Mouse (Mus musculus) spleen, postnatal 36 days (tissue): ENCODE data around the gene Msl2.
A peak's percentile ranks its signal among the peaks of the same experiment; 100 is the strongest.

ENCODE experiments used
- DNase-seq, 2 experiments: peaks; one replicate each; pipeline ENCODE4 v3.0.0; 2022; ENCODE audit warnings: low spot score in 2 of 2, mixed read lengths in 1 of 2

Msl2 gene

GRCm38 (mm10) chr9:101074332-101075021 lies 576 bp downstream of the Msl2 start:
- DNase-seq: peak; percentile 89 to 93

GRCm38 (mm10) chr9:101075091-101075581 lies 1.2 kb downstream of the Msl2 start:
- DNase-seq: peak; percentile 30 to 48

GRCm38 (mm10) chr9:101075694-101076093 lies 1.8 kb downstream of the Msl2 start:
- DNase-seq: no peak

- DNase-seq: peak; percentile 18 to 25
Measured at GRCm38 (mm10) chr9:101076095-101076875, 2.4 kb downstream of the Msl2 start.

GRCm38 (mm10) chr9:101077486-101077885 lies 3.6 kb downstream of the Msl2 start:
- DNase-seq: no peak

GRCm38 (mm10) chr9:101078579-101078978 lies 4.7 kb downstream of the Msl2 start:
- peak in 1 of 2 experiments; percentile 11 for DNase-seq

- DNase-seq: no peak
Measured at GRCm38 (mm10) chr9:101080046-101080685, 6.3 kb downstream of the Msl2 start.

- DNase-seq: no peak
Measured at GRCm38 (mm10) chr9:101083728-101084127, 9.8 kb downstream of the Msl2 start.

- DNase-seq: no peak
Measured at GRCm38 (mm10) chr9:101095425-101095824, 21.5 kb downstream of the Msl2 start.

GRCm38 (mm10) chr9:101096461-101096860 lies 22.6 kb downstream of the Msl2 start:
- no peak for DNase-seq

GRCm38 (mm10) chr9:101097542-101097941 lies 23.6 kb downstream of the Msl2 start:
- no peak for DNase-seq

GRCm38 (mm10) chr9:101099445-101099844 lies 25.5 kb downstream of the Msl2 start:
- DNase-seq: no peak

GRCm38 (mm10) chr9:101100163-101100562 lies 26.3 kb downstream of the Msl2 start:
- no peak for DNase-seq

GRCm38 (mm10) chr9:101101547-101101946 lies 27.6 kb downstream of the Msl2 start:
- no peak for DNase-seq

- no peak for DNase-seq
Measured at GRCm38 (mm10) chr9:101102288-101102687, 28.4 kb downstream of the Msl2 start.

GRCm38 (mm10) chr9:101104931-101105330 lies 31.0 kb downstream of the Msl2 start:
- no peak for DNase-seq

- DNase-seq: no peak
Measured at GRCm38 (mm10) chr9:101105735-101106134, 31.8 kb downstream of the Msl2 start.

GRCm38 (mm10) chr9:101107386-101107785 lies 33.5 kb downstream of the Msl2 start:
- DNase-seq: no peak

- no peak for DNase-seq
Measured at GRCm38 (mm10) chr9:101110013-101110412, 36.1 kb downstream of the Msl2 start.

- DNase-seq: no peak
Measured at GRCm38 (mm10) chr9:101113317-101113716, 39.4 kb downstream of the Msl2 start.

- peak in 1 of 2 experiments; percentile 13 for DNase-seq
Measured at GRCm38 (mm10) chr9:101114182-101114884, 40.4 kb downstream of the Msl2 start.

- no peak for DNase-seq
Measured at GRCm38 (mm10) chr9:101143635-101144034, 69.7 kb downstream of the Msl2 start.
